Mouse (Mus musculus) cerebellum, postnatal 36 days (tissue): ENCODE measurements around the gene Klk1b9.
"Not testable (repeated sequence)": the region's sequence is repeated elsewhere in the genome, so short reads cannot be mapped to it uniquely, and the experiment has no call there.

Experiments
- DNase-seq, 2 experiments: peaks; one replicate each; pipeline ENCODE4 v3.0.0; 2021 to 2022; ENCODE audit warnings: mixed read lengths in 2 of 2

The Klk1b9 gene

DNA sequence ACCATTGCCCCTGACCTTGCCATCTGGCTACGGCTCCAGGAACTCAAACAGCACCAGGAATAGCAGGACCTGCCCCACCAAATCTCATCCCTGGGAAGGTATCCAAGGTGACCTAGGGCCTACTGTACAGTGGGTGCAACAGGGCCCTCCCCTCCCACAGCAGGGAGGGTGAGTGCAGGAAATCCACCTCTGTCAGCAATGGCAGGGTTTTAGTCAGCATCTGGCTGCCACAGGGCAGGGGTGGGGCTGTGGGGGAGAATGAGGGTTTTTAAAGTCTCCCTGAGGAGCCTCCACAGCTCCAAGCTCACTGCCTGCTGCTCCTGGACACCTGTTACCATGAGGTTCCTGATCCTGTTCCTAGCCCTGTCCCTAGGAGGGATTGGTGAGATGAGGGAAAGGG lies at the start of gene Klk1b9:
TSS of gene Klk1b9 (plus strand) at position 301 of the 400 bp plus-strand sequence.
- not testable (repeated sequence) for DNase-seq

- DNase-seq: no peak
Measured at GRCm38 (mm10) chr7:43928521-43928920, 47.3 kb upstream of the Klk1b9 start.

DNA sequence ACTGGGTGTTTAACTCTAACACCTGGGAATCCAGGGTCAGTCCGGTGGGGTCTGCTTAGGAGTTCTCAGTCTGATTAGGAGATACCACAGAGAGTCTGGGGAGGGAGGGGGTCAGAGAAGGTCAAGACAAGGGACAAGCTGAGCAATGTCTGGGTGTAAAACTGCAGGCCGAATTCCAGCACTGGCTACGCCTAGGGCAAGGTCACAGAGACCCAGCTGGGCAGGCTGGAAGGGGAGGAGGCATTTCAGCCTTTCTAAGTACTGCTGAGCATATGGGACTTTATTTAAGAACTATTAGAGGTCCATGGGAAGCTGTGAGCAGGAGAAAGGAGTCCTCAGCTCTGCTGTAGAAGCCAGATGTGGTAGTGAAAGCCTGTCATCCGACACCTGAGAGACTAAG lies 43.5 kb upstream of the Klk1b9 start:
- DNase-seq: no peak

GRCm38 (mm10) chr7:43933440-43933839 lies 42.4 kb upstream of the Klk1b9 start, which contains the start of gene Klk15:
Klk15 (plus strand) TSS chr7:43933740.
- DNase-seq: no peak

DNA sequence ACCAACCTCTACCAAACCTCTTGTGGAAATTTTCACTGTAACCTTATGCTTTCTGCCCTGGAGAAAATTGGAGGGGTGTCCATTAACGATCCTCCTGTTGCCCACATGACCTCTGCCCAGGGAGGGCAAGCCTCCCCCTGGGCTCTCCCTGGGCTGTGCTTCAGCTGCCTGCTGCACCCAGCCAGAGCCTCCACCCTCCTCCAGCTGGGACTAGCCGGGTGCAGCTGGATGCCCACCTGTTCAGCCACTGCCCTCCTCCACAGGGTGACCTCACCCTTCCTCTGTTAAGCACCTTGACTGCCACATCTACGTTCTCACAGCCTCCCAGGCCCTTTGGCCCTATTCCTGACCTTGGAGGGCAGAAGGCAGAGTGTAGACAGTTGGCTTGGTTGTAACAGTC lies 41.1 kb upstream of the Klk1b9 start:
- no peak for DNase-seq

DNA sequence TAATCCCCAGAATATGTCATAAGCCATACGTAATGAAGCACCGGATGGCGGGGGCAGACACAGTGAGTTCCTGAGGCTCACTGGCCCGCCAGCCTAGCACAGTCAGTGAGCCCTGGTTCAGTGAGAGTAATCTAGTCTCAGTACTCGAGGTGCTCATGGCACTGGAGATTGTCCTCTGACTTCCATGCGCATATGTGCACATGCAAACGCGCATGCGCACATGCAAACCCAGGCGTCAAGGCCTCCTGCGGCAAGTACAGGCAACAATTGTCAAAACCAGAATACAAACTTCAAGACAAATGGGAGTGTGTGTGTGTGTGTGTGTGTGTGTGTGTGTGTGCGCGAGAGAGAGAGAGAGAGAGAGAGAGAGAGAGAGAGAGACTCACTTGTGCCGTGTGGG lies 39.3 kb upstream of the Klk1b9 start:
- DNase-seq: no peak

GRCm38 (mm10) chr7:43942293-43942692 lies 33.6 kb upstream of the Klk1b9 start:
- not testable (repeated sequence) for DNase-seq

DNA sequence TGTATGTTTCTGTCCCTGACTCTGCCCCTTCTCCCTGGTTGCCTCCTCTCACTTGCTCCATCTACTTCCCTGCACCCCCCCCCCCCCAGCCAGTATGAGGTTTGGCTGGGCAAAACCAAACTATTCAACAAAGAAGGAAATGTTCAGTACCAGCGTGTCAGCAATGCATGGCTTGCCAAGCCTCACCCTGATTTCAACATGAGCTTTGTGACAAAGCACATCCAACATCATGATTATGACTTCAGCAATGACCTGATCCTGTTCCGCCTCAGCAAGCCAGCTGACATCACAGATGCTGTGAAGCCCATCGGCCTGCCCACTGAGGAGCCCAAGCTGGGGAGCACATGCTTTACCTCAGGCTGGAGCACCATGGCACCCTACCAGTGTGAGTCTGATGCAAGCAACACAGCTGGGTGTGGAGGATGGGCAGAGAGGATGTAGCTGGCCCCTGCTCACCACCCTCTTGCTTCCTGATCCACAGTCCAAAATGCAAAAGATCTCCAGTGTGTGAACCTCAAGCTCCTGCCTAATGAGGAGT lies 31.1 kb upstream of the Klk1b9 start:
- DNase-seq: no peak

DNA sequence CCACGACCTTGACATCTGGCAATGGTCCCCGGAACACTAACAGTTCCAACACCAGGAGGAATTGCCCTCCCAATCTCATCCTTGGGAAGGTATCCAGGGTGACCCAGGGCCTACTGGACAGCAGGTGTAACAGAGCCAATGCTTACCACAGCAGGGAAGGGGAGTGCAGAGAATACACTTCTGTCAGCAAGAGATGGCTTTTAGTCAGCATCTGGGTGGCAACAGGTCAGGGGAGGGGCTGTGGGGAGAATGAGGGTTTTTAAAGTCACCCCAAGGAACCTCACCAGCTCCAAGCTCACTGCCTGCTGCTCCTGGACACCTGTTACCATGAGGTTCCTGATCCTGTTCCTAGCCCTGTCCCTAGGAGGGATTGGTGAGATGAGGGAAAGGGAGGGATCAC lies 25.5 kb upstream of the Klk1b9 start, which contains the start of gene Klk1b8:
TSS of gene Klk1b8 (plus strand) at position 301 of the 400 bp plus-strand sequence.
- DNase-seq: no peak

DNA sequence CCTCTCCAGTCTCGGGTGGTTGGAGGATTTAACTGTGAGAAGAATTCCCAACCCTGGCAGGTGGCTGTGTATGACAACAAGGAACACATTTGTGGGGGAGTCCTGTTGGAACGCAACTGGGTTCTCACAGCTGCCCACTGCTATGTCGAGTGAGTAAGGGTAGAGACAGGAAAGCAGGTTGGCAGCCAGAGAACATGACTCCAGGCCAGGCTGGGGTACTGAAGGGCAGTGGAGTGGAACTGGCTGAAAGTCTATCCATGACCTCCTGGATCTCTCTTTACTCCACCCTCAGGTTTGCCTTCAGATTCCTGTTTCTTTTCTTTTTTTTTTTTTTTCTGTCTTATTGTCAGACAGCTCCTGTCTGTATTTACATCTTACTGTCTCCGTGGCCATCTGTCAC lies 23.2 kb upstream of the Klk1b9 start:
- DNase-seq: no peak

DNA sequence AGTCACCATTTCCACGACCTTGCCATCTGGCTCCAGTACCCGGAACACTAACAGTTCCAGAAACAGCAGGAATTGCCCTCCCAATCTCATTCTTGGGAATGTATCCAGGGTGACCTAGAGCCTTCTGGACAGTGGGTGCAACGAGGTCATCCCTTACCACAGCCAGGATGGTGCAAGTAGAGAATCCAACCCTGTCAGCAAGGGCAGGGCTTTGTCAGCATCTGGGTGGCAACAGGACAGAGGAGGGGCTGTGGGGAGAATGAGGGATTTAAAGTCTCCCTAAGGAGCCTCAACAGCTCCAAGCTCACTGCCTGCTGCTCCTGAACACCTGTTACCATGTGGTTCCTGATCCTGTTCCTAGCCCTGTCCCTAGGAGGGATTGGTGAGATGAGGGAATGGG lies 9.4 kb upstream of the Klk1b9 start, which contains the start of gene Klk1b1:
TSS of gene Klk1b1 (plus strand) at position 301 of the 400 bp plus-strand sequence.
- DNase-seq: no peak

DNA sequence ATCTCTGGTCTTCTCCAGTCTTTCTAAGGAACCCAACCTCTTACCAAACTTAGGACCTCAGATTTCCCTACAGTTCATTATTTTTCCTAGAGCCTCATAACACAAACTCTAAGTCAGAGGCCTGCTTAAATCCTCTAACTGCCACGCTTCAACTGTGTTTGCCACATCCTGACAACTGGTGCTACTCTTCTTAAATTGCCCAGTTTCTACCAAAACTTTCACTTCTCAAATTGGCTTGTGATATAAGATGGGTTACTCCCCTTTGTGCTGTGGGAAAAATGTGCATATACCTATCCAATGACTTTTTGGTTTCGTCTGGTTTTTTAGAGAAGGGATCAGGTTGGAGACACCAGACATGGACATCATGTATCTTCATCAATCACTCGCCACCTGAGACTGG lies 8.8 kb upstream of the Klk1b9 start:
- DNase-seq: no peak

GRCm38 (mm10) chr7:43967612-43968011 lies 8.2 kb upstream of the Klk1b9 start:
- DNase-seq: no peak

- DNase-seq: no peak
Measured at GRCm38 (mm10) chr7:43985657-43986056, 9.8 kb downstream of the Klk1b9 start.

DNA sequence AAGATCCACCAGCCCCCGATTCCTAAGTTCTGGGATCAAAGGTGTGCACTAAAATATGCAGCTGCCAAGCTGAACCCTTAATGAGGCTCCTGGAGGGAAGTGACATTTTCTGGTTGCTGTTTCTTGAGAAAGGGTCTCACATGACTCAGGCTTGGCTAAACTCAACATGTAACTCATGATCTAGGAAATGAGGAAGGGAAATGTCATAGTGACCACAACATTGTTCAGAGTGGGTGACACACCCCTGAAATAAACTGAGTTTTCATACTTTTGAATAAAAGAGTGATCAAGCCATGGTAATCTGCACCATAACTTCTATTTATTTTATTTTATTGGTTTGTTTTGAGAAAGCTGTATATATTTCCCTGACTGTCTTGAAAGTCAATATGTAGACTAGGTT lies 19.0 kb downstream of the Klk1b9 start:
- not testable (repeated sequence) for DNase-seq

- not testable (repeated sequence) for DNase-seq
Measured at GRCm38 (mm10) chr7:43995577-43995976, 19.7 kb downstream of the Klk1b9 start, which contains the start of gene Klk1b11. Klk1b11 (plus strand) TSS chr7:43995877.

DNA sequence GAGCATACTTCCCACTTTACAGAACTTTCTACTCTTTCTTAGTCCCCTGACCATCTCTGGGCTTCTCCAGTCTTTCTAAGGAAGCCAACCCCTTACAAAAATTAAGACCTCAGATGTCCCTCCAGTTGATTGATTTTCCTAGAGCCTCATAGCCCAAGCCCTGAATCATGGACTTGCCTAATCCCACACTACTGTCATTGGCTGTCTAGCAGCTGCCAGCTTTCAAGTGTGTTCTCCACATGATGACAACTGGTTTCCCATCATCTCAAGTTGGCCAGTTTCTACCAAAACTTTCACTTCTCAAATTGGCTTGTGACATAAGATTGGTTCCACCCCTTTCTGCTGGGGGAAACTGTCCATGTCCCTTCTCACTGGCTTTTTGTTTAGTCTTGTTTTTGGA lies 29.0 kb downstream of the Klk1b9 start:
- DNase-seq: no peak

DNA sequence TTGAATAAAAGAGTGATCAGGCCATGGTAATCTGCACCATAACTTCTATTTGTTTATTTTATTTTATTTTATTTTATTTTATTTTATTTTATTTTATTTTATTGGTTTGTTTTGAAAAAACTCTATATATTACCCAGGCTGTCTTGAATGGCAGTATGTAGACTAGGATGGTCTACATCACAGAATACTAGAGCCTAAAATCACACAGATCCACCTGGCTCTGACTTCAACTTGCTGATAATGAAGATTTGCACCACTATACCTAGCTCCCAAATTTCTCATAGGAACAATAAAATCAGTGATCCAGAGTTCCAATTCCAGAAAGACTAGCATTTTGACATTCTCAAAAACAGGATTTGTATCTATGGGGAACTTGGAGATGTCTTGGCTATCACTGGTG lies 36.0 kb downstream of the Klk1b9 start, which contains the start of gene Klk1b26:
TSS of gene Klk1b26 (plus strand) at position 301 of the 400 bp plus-strand sequence.
- not testable (repeated sequence) for DNase-seq

DNA sequence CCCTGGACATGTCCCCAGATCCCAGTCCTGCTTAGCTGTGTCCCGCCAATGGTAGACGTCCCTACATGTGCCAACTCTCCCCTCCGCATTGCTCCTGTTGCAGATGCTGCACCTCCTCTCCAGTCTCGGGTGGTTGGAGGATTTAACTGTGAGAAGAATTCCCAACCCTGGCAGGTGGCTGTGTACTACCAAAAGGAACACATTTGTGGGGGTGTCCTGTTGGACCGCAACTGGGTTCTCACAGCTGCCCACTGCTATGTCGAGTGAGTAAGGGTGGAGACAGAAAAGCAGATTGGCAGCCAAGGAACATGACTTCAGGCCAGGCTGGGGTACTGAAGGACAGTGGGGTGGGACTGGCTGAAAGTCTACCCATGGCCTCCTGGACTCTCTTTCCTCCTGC lies 38.8 kb downstream of the Klk1b9 start:
- not testable (repeated sequence) for DNase-seq

DNA sequence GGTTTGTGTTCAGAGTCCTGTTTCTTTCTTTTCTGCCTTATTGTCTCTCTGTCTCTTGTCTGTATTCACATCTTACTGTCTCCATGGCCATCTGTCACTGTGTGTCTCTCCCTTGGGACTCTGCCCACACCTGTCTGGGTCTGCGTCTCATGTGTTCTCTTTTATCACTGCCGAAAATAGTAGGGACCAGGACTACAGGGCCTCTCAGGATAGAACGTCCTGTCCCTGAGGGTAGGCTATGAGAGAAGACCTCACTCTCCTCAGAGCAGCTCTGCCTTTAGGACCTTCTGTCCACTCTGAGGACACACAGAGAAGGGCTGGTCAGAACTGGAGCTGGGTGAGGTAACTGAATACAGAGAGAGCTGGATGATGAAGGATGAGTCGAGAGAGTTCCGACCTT lies 39.2 kb downstream of the Klk1b9 start:
- no peak for DNase-seq
